Mouse (Mus musculus): ENCODE data around the gene Xirp2. TPM values are rescaled to one million over a fixed set of nuclear protein-coding genes. Genes with fewer than 3 reads are reported as not detected.

The Xirp2 gene
- polyA plus RNA-seq, 1 experiment from 2014 or later: 0.01 TPM

DNA sequence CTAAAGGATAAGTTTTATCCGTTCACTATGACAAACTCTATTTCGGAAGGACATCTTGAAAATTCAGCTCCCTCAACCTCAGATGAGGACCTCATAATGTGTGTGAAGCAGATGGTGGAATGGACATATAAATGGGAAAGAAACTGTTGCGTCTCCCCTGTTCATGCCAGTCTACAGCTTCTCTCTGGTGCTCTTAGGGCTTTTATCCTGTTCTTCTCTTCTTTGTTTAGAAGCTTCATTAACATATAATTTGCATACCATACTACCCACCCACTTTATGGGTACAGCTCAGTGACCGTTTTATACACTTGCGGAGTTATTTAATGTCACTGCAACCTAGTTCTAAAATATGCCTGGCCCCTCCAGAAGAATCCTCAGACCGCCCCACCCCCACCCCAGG lies 40.9 kb downstream of the Xirp2 start:
- no peaks in the 10 kb centered on the region for H3K27me3 ChIP-seq
- ATAC-seq (replicated peaks): 0 out of 2 replicates have a peak, but pooled peaks have one; percentile 30
- H3K4me1 ChIP-seq: no peaks in the 10 kb centered on the region; the same call in none of the 2 replicates
- no peaks in the 10 kb centered on the region for H3K36me3 ChIP-seq
- H3K4me3 ChIP-seq: no peak overlapping the region
- WGBS: 63% methylated on average over 6 of the region's 6 CpGs
- H3K9ac ChIP-seq (replicated peaks): no peak overlapping the region
- H3K9me3 ChIP-seq: no peaks in the 10 kb centered on the region
- no peak overlapping the region for H3K27ac ChIP-seq (replicated peaks)
- H3K4me2 ChIP-seq (replicated peaks): no peak overlapping the region

GRCm38 (mm10) chr2:67487162-67487561 lies 41.4 kb downstream of the Xirp2 start:
- Histone ChIP-seq H3K36me3 (no peaks in the 10 kb centered on the region), H3K9ac (replicated peaks) (no peak overlapping the region), H3K4me3 (no peak overlapping the region), H3K4me1 (no peaks in the 10 kb centered on the region; the same call in none of the 2 replicates), H3K4me2 (replicated peaks) (no peak overlapping the region), H3K27me3 (no peaks in the 10 kb centered on the region), H3K9me3 (no peaks in the 10 kb centered on the region), H3K27ac (replicated peaks) (no peak overlapping the region)
- ATAC-seq (replicated peaks): no peak
- 59% methylated on average over 3 of the region's 3 CpGs for WGBS

- WGBS: 13% methylated on average over 11 of the region's 11 CpGs
- Histone ChIP-seq H3K4me1 (no peaks in the 10 kb centered on the region; the same call in none of the 2 replicates), H3K27ac (replicated peaks) (no peak overlapping the region), H3K27me3 (no peaks in the 10 kb centered on the region), H3K9me3 (no peaks in the 10 kb centered on the region), H3K9ac (replicated peaks) (no peak overlapping the region), H3K4me3 (no peak overlapping the region), H3K4me2 (replicated peaks) (no peak overlapping the region), H3K36me3 (no peaks in the 10 kb centered on the region)
- no peak for ATAC-seq (replicated peaks)
Observed at GRCm38 (mm10) chr2:67488465-67489127, 42.8 kb downstream of the Xirp2 start.

DNA sequence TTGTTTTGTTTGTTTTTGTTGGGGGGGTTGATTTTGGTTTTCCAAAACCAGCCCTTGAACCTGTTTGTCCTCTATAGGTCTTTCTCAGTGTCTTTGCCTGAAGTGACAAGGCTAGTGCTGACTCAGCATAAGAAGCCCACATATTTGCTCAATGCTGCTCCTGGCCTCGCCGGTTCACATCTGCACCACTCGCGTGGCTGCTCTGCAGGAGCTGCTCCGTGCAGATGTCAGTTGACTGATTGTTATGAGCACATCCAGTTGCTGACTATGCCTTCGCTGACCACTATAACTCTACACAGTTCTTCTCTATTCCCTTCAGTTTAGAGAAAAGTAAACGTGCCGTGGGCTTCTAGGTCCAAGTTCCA lies 43.3 kb downstream of the Xirp2 start:
- 50% methylated on average over 8 of the region's 8 CpGs for WGBS
- no peak overlapping the region for H3K4me3 ChIP-seq
- no peaks in the 10 kb centered on the region for H3K9me3 ChIP-seq
- no peak overlapping the region for H3K9ac ChIP-seq (replicated peaks)
- no peaks in the 10 kb centered on the region for H3K27me3 ChIP-seq
- H3K27ac ChIP-seq (replicated peaks): no peak overlapping the region
- H3K4me2 ChIP-seq (replicated peaks): no peak overlapping the region
- no peaks in the 10 kb centered on the region; the same call in none of the 2 replicates for H3K4me1 ChIP-seq
- H3K36me3 ChIP-seq: no peaks in the 10 kb centered on the region
- no peak for ATAC-seq (replicated peaks)

DNA sequence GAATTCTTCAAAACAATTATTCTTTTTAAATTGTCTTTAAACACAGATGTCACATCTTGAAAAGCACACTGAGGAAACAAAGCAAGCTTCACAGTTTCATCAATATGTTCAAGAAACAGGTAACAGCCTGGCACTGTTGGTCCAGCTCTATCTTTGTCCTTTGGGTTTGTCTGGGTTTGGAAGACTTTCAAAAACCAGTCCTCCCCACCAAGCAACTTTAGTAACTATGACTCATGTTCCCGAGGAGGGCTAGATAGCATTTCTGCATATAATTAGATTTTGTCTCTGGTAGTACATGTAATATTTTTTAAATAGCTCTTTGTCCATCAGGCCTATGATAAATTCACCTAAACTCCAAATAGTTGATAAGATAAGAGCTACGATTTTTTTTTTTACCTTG lies 59.7 kb downstream of the Xirp2 start:
- Histone ChIP-seq H3K9me3 (no peaks in the 10 kb centered on the region), H3K4me3 (no peak overlapping the region), H3K9ac (replicated peaks) (no peak overlapping the region), H3K4me1 (no peaks in the 10 kb centered on the region), H3K4me2 (replicated peaks) (no peak overlapping the region), H3K36me3 (no peaks in the 10 kb centered on the region), H3K27ac (replicated peaks) (no peak overlapping the region), H3K27me3 (no peaks in the 10 kb centered on the region)
- no peak for ATAC-seq (replicated peaks)
- WGBS: 72% methylated on average over 2 of the region's 2 CpGs

DNA sequence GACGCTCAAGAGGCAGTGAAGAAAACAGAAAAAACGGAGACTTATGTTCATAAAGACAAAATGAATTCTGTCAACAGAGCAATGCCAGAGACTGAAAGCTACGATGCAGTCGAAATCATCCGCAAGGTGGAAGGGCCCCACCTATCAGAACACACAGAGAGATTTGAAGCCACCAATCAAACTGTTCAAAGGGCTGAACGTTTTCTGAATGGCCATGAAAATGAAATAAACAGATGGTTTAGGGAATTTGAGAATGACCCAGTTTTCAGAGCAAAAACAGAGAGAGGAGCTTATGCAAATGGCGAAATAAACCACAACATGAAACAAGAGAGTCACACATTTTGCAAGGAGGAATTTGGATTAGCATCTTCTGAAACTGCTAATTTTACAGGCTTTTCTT lies 70.6 kb downstream of the Xirp2 start:
- ATAC-seq (replicated peaks): no peak
- Histone ChIP-seq H3K4me1 (no peaks in the 10 kb centered on the region), H3K9me3 (no peaks in the 10 kb centered on the region), H3K27ac (replicated peaks) (no peak overlapping the region), H3K9ac (replicated peaks) (no peak overlapping the region), H3K4me2 (replicated peaks) (no peak overlapping the region), H3K36me3 (no peaks in the 10 kb centered on the region), H3K4me3 (no peak overlapping the region), H3K27me3 (no peaks in the 10 kb centered on the region)
- 82% methylated on average over 7 of the region's 7 CpGs for WGBS

- no peak for ATAC-seq (replicated peaks)
- Histone ChIP-seq H3K27ac (replicated peaks) (no peak overlapping the region), H3K36me3 (no peaks in the 10 kb centered on the region), H3K9ac (replicated peaks) (no peak overlapping the region), H3K4me2 (replicated peaks) (no peak overlapping the region), H3K4me1 (no peaks in the 10 kb centered on the region), H3K4me3 (no peak overlapping the region), H3K9me3 (no peaks in the 10 kb centered on the region), H3K27me3 (no peaks in the 10 kb centered on the region)
- 93% methylated on average over 2 of the region's 2 CpGs for WGBS
Observed at GRCm38 (mm10) chr2:67535347-67535746, 89.5 kb downstream of the Xirp2 start.

DNA sequence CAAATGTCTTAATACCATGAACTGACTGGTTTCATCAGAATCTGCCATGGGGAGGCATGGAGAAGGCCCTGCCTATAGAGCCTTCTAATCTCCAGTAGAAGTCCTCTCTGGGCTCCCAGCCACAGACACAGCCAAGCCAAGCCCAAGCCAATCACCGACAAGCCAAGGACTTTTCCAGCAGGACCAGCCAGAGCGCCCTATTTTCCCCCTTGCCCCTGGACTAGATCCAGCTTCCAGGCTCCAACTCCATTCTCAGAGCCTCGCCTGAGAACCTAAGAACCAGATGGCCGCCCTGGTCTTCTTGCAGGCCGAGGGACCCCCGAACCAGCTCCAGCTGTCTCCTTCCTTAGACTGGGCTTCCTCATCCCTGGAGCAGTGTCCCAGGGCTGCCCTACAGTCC lies 93.6 kb downstream of the Xirp2 start:
- no peak overlapping the region for H3K27ac ChIP-seq (replicated peaks)
- no peaks in the 10 kb centered on the region for H3K9me3 ChIP-seq
- WGBS: 90% methylated on average over 6 of the region's 6 CpGs
- no peaks in the 10 kb centered on the region for H3K27me3 ChIP-seq
- ATAC-seq (replicated peaks): no peak
- H3K4me3 ChIP-seq: no peak overlapping the region
- no peak overlapping the region for H3K9ac ChIP-seq (replicated peaks)
- peaks cover 6% of the 10 kb centered on the region for H3K4me1 ChIP-seq
- no peak overlapping the region for H3K4me2 ChIP-seq (replicated peaks)
- no peaks in the 10 kb centered on the region for H3K36me3 ChIP-seq

DNA sequence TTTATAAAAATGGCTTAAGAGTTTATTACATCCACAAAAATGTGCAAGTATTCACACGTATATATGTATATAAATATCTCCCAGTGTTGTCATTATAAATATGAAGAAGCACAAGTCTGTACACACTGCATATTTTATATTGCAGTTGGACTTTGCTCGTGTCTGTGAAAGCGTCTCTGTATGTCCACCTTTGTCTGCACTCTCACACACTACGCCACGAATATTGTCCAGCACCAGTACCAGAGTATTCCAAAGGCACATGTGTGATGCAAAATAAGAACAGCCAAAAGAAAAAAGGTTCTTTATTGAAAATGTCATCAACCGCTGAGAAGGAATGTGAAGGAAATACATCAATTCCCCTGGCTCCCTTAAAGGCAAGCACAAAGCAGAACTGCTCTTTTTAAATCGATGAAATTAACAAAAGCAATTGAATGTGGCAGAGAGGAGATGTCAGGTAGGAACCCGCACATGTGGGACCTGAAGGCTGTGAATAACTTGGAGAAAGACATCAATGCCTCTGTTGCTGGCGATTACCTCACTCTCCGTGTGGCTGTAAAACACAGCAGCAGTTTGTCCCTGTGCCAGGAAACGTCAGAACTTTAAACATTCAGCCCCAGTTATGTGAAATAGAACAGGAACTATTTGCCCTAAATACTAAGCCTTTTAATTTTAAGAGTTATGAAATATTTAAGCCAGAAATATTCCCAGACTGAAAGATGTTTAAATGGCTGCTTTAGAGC lies 96.3 kb downstream of the Xirp2 start:
- H3K9me3 ChIP-seq: no peaks in the 10 kb centered on the region
- H3K9ac ChIP-seq (replicated peaks): no peak overlapping the region
- H3K4me3 ChIP-seq: no peak overlapping the region
- H3K36me3 ChIP-seq: no peaks in the 10 kb centered on the region
- no peaks in the 10 kb centered on the region for H3K27me3 ChIP-seq
- H3K4me2 ChIP-seq (replicated peaks): peak overlapping the region; percentile 10; the same call in 1 of the 2 replicates
- H3K4me1 ChIP-seq: peaks cover 6% of the 10 kb centered on the region
- H3K27ac ChIP-seq (replicated peaks): no peak overlapping the region
- ATAC-seq (replicated peaks): no peak
- 31% methylated on average over 11 of the region's 11 CpGs for WGBS

DNA sequence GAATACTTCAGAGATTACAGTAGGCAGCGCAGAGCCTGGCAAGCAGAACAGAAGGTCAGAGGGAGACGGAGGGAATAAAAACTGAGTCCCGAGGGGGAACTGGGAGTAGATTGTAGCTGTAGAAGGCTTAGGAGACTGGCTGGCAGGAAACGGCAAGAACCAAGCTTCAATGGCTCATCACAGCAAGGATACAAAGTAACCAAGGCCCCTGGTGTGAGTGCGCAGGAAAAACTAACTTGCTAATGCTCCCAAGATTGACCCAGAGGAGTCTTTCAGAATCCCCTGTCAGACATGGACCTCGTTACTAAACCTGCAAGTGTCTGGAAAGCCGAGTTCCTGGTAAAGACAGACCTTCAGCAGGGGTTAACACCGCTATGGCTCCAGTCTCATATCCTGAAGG lies 98.6 kb downstream of the Xirp2 start:
- Histone ChIP-seq H3K9ac (replicated peaks) (no peak overlapping the region), H3K4me1 (peaks cover 6% of the 10 kb centered on the region), H3K4me2 (replicated peaks) (no peak overlapping the region), H3K4me3 (no peak overlapping the region), H3K27ac (replicated peaks) (no peak overlapping the region), H3K27me3 (no peaks in the 10 kb centered on the region), H3K36me3 (no peaks in the 10 kb centered on the region), H3K9me3 (no peaks in the 10 kb centered on the region)
- no peak for ATAC-seq (replicated peaks)
- WGBS: 66% methylated on average over 8 of the region's 8 CpGs

DNA sequence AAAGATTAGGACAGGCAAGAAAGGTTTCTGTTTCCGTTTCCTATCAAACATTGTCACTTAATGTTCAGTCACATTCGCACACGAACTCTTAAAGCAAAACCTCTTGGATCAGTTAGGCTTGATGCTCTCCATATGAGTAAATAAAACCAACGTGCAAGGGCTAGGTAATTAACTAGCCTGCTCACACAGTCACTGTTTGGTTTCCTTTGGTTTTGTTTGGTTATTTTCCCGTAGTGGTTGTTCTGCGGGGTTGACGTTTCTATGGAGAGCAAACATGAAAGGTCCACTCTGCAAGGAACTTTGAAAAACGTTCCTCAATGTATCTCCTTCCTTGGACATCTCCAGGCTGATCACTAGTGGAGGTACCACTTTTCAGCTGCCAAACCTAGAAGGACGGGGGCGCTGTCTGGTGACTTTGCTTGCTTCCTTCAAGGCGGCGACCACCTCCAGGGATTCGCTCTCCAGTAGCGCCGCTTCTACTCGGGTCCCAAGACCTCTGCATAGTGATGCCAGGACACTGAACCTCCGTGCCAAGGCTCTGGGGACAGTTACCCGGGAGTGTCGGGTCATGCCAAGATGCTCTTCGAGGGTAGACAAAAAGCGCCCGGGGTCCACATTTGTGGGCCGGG lies 119.2 kb downstream of the Xirp2 start:
- WGBS: 2% methylated on average over 23 of the region's 23 CpGs
- Histone ChIP-seq H3K36me3 (no peaks in the 10 kb centered on the region), H3K4me3 (peak overlapping the region; percentile 75), H3K4me2 (replicated peaks) (peak overlapping the region; percentile 81), H3K27me3 (no peaks in the 10 kb centered on the region), H3K9me3 (no peaks in the 10 kb centered on the region), H3K9ac (replicated peaks) (peak overlapping the region; percentile 82), H3K27ac (replicated peaks) (peak overlapping the region; percentile 99), H3K4me1 (peaks cover 16% of the 10 kb centered on the region)
- ATAC-seq (replicated peaks): peak; percentile 83
